Mouse (Mus musculus) liver, embryonic 16.5 days (tissue): ENCODE results near the gene Cldn34b1. TPM values are rescaled to one million over a fixed set of nuclear protein-coding genes. Genes with fewer than 3 reads are reported as not detected.
"Not testable (repeated sequence)": the region's sequence is repeated elsewhere in the genome, so short reads cannot be mapped to it uniquely, and the experiment has no call there.

ENCODE experiments used
- ATAC-seq: fragments of 200-750 bp; cut with Nextera tagmentation; 2 replicates; pipeline ENCODE4 v1.8.0; 2017; ENCODE audit warnings: low read depth, mild to moderate bottlenecking, moderate number of reproducible peaks, moderate library complexity
- H3K27ac ChIP-seq: fragments of 300-500 bp; sonication (generic); 2 replicates; pipeline ENCODE4 v1.5.1; 2014; ENCODE audit warnings: mild to moderate bottlenecking, low read length
- H3K27me3 ChIP-seq: fragments of 300-500 bp; sonication (generic); 2 replicates; pipeline ENCODE4 v1.6.1; 2014; ENCODE audit warnings: low read depth, low read length, mixed read lengths; ENCODE audit not compliant: control insufficient read depth, insufficient read depth
- H3K36me3 ChIP-seq: fragments of 300-500 bp; sonication (generic); 2 replicates; pipeline ENCODE4 v1.6.1; 2014; ENCODE audit warnings: mild to moderate bottlenecking; ENCODE audit not compliant: control insufficient read depth, insufficient read depth
- H3K4me1 ChIP-seq: fragments of 300-500 bp; sonication (generic); 2 replicates; pipeline ENCODE4 v1.6.1; 2014; ENCODE audit warnings: low read depth, low read length, mixed read lengths; ENCODE audit not compliant: control insufficient read depth
- H3K4me2 ChIP-seq: fragments of 300-500 bp; sonication (generic); 2 replicates; pipeline ENCODE4 v1.6.1; 2014; ENCODE audit warnings: low read depth, low read length, mixed read lengths
- H3K4me3 ChIP-seq: fragments of 300-500 bp; sonication (generic); 2 replicates; pipeline ENCODE4 v1.5.1; 2014; ENCODE audit warnings: low read depth, mild to moderate bottlenecking, low read length
- H3K9ac ChIP-seq: fragments of 300-500 bp; sonication (generic); 2 replicates; pipeline ENCODE4 v1.6.1; 2014; ENCODE audit warnings: low read depth, low read length
- H3K9me3 ChIP-seq: fragments of 300-500 bp; sonication (generic); replicated peaks from 2 replicates; pipeline ENCODE4 v1.6.1; 2016; ENCODE audit warnings: low read length; ENCODE audit not compliant: control insufficient read depth
- whole genome bisulfite sequencing: fragments of 180-500 bp; shearing (Covaris S2); extraction: QIAGEN DNeasy Blood & Tissue Kit; methylation state at CpG from one replicate; pipeline ENCODE4 v1.1.7; 2014; ENCODE audit not compliant: insufficient replicate concordance; 5-methylcytosine and 5-hydroxymethylcytosine counted together
- polyA plus RNA-seq: library from polyadenylated mRNA; unstranded; fragments of >200 nt; fragmentation: Nextera tagmentation; extraction: Ambion mirVana; gene quantifications from 2 replicates; pipeline ENCODE4 v1.2.1, GENCODE M21; 2015

The Cldn34b1 gene
- not detected in 2 replicates for polyA plus RNA-seq

DNA sequence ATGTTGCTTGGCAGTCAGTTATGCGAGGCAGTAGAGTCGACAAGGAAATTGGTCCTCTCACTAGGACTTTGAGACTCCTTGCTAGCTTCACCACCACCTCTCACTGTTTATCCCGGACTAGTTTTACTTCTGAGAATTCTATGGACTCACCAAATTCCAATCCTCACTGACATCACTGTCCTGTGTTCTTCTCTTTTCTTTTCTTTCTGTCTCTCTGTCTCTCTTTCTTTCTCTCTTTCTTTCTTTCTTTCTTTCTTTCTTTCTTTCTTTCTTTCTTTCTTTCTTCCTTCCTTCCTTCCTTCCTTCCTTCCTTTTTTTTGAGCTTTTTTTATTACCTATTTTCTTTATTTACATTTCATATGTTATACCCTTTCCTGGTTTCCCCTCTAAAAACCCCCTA is at the start of gene Cldn34b1:
Gene Cldn34b1 (minus strand): TSS at position 101 of the 400 bp plus-strand sequence.
- 61% methylated on average over 3 of the region's 3 CpGs for WGBS
- H3K4me2 ChIP-seq, H3K27me3 ChIP-seq, H3K9me3 ChIP-seq, H3K4me3 ChIP-seq, H3K27ac ChIP-seq, H3K9ac ChIP-seq, H3K4me1 ChIP-seq, H3K36me3 ChIP-seq, ATAC-seq: not testable (repeated sequence)

DNA sequence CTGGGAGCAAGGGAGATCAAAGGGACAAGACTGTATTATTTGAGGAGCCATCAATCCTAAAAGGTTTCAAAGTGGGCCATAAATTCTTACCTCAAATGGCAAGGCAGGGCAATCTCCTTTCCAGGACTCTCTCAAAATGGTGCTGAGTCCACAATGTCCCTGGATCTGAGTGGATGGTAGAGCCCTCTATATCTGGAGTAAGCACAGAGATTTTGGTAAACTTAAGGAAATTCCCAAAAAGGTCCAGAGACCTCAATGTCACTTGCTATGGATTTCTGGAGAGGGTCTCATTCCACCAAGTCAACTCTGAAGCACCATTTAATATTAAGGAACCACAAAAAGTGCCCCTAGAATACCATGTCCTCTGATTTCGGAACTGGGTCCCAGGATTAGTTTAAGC is 45.8 kb upstream of the Cldn34b1 start, which contains the start of gene Magea6:
Gene Magea6 (minus strand): TSS at position 101 of the 400 bp plus-strand sequence.
- H3K9ac ChIP-seq, H3K36me3 ChIP-seq, H3K4me2 ChIP-seq, H3K27ac ChIP-seq, H3K4me1 ChIP-seq, H3K27me3 ChIP-seq, H3K9me3 ChIP-seq, H3K4me3 ChIP-seq, ATAC-seq: not testable (repeated sequence)
- 43% methylated on average over 1 of the region's 1 CpGs for WGBS

Other genes with a start within 250 kb of the Cldn34b1 start
- not detected in 2 replicates for gene Magea6, start 45.7 kb upstream of the Cldn34b1 start, polyA plus RNA-seq
- gene Magea3, start 59.2 kb upstream of the Cldn34b1 start, polyA plus RNA-seq = not detected in 2 replicates
- not detected in 2 replicates for gene Magea8, start 105.6 kb upstream of the Cldn34b1 start, polyA plus RNA-seq
- gene Magea5, start 172.9 kb upstream of the Cldn34b1 start, polyA plus RNA-seq = not detected in 2 replicates
- gene Magea1, start 199.5 kb upstream of the Cldn34b1 start, polyA plus RNA-seq = not detected in 2 replicates
- gene Magea2, start 203.4 kb upstream of the Cldn34b1 start, polyA plus RNA-seq = not detected in 2 replicates
- gene Cldn34b2, start 238.1 kb upstream of the Cldn34b1 start, polyA plus RNA-seq = not detected in 2 replicates